Mouse (Mus musculus): ENCODE data around the gene Fam71d. TPM values are rescaled to one million over a fixed set of nuclear protein-coding genes. Genes with fewer than 3 reads are reported as not detected.

Fam71d gene
- total RNA-seq, 2 experiments from 2014 or later, result 0.25 TPM; not detected in 1

DNA sequence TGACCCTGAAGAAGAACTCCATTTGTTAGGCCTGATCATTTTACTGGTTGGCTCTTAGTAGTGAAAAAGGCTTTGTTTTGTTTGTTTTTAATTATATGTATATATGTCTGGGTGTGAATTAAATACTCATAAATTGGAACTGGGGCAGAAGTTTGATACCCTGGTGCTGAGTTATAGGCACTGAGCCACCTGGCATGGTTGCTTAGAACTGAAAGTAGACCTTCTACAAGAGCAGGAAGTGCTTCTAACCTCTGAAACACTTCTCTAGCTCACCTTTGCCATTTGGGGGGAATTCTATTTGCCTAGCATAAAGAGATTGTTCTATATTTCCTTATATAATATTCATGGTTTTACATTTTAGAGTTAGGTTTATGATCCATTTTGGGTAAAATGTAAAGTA, 70.6 kb downstream of the Fam71d start:
- intact Hi-C loops (cut with DNase I; ENCODE audit: low total_unique reads), result no loop called here
- peak; percentile 8 for DNase-seq

GRCm38 (mm10) chr12:78769031-78769713, 77.8 kb downstream of the Fam71d start:
- DNase-seq, result no peak
- intact Hi-C loops (cut with DNase I; ENCODE audit: low total_unique reads), result no loop called here

GRCm38 (mm10) chr12:78773211-78773610, 81.9 kb downstream of the Fam71d start:
- no peak for DNase-seq
- intact Hi-C loops (cut with DNase I; ENCODE audit: low total_unique reads), result no loop called here

DNA sequence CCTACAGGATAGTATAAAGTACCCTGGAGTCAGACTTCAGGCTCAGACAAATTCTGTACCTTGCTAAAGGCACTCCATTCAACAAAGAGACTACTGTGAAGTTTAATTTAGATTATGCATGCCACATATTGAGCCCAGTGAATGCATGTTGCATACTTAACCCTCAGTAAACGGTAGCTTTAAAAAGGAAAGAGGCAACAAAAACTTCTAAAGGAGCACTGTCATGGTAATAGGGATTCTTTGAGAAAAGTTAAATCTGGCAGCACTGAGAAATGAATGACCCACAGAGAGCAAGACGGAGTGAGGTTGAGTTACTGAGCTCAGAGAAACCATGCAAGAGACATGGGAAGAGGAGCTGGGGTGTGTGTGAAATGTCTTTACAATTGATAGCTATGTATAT, 86.6 kb downstream of the Fam71d start:
- intact Hi-C loops (cut with DNase I; ENCODE audit: low total_unique reads), result no loop called here
- no peak for DNase-seq

- no peak for DNase-seq
- intact Hi-C loops (cut with DNase I; ENCODE audit: low total_unique reads), result no loop called here
These were observed 87.2 kb downstream of the Fam71d start for GRCm38 (mm10) chr12:78778423-78779067.

Other genes starting within 250 kb of the Fam71d start
- gene Mpp5, start 57.4 kb downstream of the Fam71d start, total RNA-seq (2021), result 10 to 100 TPM; 12.7 to 18.4 TPM
- gene Atp6v1d, start 170.1 kb downstream of the Fam71d start, total RNA-seq (2021), result 10 to 100 TPM; 53.4 to 53.9 TPM
- 10 to 100 TPM; 38.9 to 49.3 TPM for gene Eif2s1, start 170.3 kb downstream of the Fam71d start, total RNA-seq (2021)
- under 1 TPM in 1 of 2 experiments, not detected in 1; 0.13 TPM for gene Plek2, start 215.4 kb downstream of the Fam71d start, total RNA-seq (2021)

All from gastrocnemius, postnatal 14 days (tissue).